Mouse (Mus musculus) lung, embryonic 15.5 days (tissue): ENCODE results near the gene Gpalpp1. TPM values are rescaled to one million over a fixed set of nuclear protein-coding genes. Genes with fewer than 3 reads are reported as not detected.
A peak's percentile ranks its signal among the peaks of the same experiment; 100 is the strongest.

Source experiments
- ATAC-seq: fragments of 200-750 bp; cut with Nextera tagmentation; 2 replicates; pipeline ENCODE4 v1.8.0; 2017; ENCODE audit warnings: moderate number of reproducible peaks, borderline replicate concordance; ENCODE audit not compliant: low FRiP score, low TSS enrichment; ENCODE audit errors: extremely low read depth
- H3K27ac ChIP-seq: fragments of 300-500 bp; sonication (generic); 2 replicates; pipeline ENCODE4 v1.5.1; 2015; ENCODE audit warnings: moderate library complexity, mild to moderate bottlenecking, inconsistent platforms
- H3K27me3 ChIP-seq: fragments of 300-500 bp; sonication (generic); 2 replicates; pipeline ENCODE4 v1.6.1; 2015; ENCODE audit warnings: inconsistent platforms
- H3K36me3 ChIP-seq: fragments of 300-500 bp; sonication (generic); 2 replicates; pipeline ENCODE4 v1.6.1; 2015; ENCODE audit warnings: inconsistent platforms
- H3K4me1 ChIP-seq: fragments of 300-500 bp; sonication (generic); 2 replicates; pipeline ENCODE4 v1.6.1; 2015; ENCODE audit warnings: inconsistent platforms
- H3K4me2 ChIP-seq: fragments of 300-500 bp; sonication (generic); 2 replicates; pipeline ENCODE4 v1.6.1; 2015; ENCODE audit warnings: inconsistent platforms, mild to moderate bottlenecking, moderate library complexity
- H3K4me3 ChIP-seq: fragments of 300-500 bp; sonication (generic); 2 replicates; pipeline ENCODE4 v1.5.1; 2015; ENCODE audit warnings: mild to moderate bottlenecking, inconsistent platforms
- H3K9ac ChIP-seq: fragments of 300-500 bp; sonication (generic); 2 replicates; pipeline ENCODE4 v1.6.1; 2015; ENCODE audit warnings: inconsistent platforms
- H3K9me3 ChIP-seq: fragments of 300-500 bp; sonication (generic); 2 replicates; pipeline ENCODE4 v1.6.1; 2016; ENCODE audit warnings: inconsistent platforms
- WGBS: fragments of 180-500 bp; shearing (Covaris S2); methylation state at CpG from one replicate; pipeline ENCODE4 v1.1.7; 2015; 5-methylcytosine and 5-hydroxymethylcytosine counted together
- polyA plus RNA-seq: library from polyadenylated mRNA; unstranded; fragments of >200 nt; fragmentation: Nextera tagmentation; extraction: Ambion mirVana; gene quantifications from 2 replicates; pipeline ENCODE4 v1.2.1, GENCODE M21; 2015

Gpalpp1 gene
- 12.1 and 12.5 TPM in 2 replicates for polyA plus RNA-seq

DNA sequence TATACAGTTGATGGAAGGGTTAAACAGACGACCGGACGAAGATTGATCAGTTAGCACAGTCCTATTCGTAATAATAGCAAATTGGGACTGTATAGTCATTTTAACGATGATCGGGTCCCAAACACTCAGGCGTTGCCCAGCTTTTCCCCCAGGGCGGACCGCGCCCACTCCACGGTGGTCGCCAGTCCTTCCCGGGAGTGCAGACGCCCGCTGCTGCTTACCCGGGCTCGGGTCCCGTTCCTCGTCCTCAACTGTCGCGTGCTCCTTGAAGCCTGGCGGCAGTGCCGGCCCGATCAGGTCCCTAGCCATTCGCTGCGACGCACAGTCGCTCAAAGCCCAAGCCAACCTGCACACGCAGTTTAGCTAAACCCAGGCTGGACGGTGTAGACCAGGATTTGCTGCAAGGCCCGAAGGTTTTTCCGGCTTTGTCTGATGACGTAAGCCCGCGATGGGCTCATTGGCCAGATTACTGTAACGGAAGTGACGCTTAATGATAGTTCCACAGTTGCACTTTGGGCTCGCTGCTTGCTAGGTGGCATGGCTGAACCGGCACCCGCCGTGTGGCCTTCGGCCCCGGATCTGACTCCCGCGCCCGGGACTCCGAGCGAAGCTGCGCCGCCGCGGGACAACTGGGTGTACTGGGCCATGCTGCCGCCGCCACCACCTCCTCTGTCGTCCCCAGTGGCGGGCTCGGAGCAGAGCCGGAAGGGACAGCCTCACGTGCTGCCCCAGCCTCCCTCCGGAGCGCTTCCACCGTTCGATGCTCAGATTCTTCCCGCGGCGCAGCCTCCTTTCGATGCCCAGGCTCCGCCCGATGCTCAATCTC is at the start of gene Gpalpp1, which contains the start of gene Nufip1:
TSS of gene Gpalpp1 (minus strand) at position 365 of the 826 bp plus-strand sequence.
TSS of gene Nufip1 (plus strand) at position 496 of the 826 bp plus-strand sequence.
- Histone ChIP-seq H3K36me3 (peaks cover 25% of the 10 kb centered on the region), H3K27me3 (no peaks in the 10 kb centered on the region), H3K9me3 (no peaks in the 10 kb centered on the region), H3K9ac (peak within 1 kb of the TSS; percentile 83), H3K4me2 (peak within 1 kb of the TSS; percentile 80), H3K27ac (peak within 1 kb of the TSS; percentile 85), H3K4me3 (peak within 1 kb of the TSS; percentile 89), H3K4me1 (peaks cover 22% of the 10 kb centered on the region)
- under 1% methylated on average over 69 of the region's 69 CpGs for WGBS
- peak; percentile 99 for ATAC-seq

- no peak overlapping the region for H3K4me3 ChIP-seq
- H3K36me3 ChIP-seq = no peaks in the 10 kb centered on the region
- 60% methylated on average over 5 of the region's 5 CpGs for WGBS
- peaks cover 7% of the 10 kb centered on the region for H3K4me1 ChIP-seq
- no peaks in the 10 kb centered on the region for H3K9me3 ChIP-seq
- no peak overlapping the region for H3K9ac ChIP-seq
- ATAC-seq = no peak
- no peak overlapping the region for H3K4me2 ChIP-seq
- no peak overlapping the region for H3K27ac ChIP-seq
- 0 out of 2 replicates have a peak, but pooled peaks cover under 1% of the 10 kb centered on the region for H3K27me3 ChIP-seq
Observed at GRCm38 (mm10) chr14:76158192-76158785, 47.7 kb upstream of the Gpalpp1 start.

DNA sequence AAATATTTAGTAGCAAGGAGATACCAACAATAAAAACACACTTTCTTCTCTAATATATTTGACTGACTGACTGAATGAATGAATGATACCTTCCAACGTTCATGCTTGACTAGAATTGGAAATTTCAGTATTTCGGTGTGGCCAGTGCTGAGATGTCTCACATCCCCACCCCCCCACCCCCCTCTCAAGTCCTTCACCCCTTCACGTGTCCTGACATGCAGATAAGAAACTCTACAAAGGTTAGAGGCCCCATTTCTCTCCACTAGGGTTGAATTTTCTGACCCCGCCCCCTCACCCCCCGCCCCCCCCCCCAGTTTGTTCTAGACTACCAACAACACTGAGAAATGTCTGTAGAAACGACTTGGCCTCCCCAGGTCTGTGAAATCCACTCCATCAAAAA is 43.3 kb upstream of the Gpalpp1 start:
- Histone ChIP-seq H3K9ac (no peak overlapping the region), H3K27ac (no peak overlapping the region), H3K4me2 (no peak overlapping the region; the same call in 1 of the 2 replicates), H3K9me3 (no peaks in the 10 kb centered on the region), H3K27me3 (no peaks in the 10 kb centered on the region), H3K4me3 (no peak overlapping the region), H3K4me1 (peaks cover 37% of the 10 kb centered on the region), H3K36me3 (no peaks in the 10 kb centered on the region)
- no peak for ATAC-seq
- WGBS = 17% methylated on average over 6 of the region's 6 CpGs

DNA sequence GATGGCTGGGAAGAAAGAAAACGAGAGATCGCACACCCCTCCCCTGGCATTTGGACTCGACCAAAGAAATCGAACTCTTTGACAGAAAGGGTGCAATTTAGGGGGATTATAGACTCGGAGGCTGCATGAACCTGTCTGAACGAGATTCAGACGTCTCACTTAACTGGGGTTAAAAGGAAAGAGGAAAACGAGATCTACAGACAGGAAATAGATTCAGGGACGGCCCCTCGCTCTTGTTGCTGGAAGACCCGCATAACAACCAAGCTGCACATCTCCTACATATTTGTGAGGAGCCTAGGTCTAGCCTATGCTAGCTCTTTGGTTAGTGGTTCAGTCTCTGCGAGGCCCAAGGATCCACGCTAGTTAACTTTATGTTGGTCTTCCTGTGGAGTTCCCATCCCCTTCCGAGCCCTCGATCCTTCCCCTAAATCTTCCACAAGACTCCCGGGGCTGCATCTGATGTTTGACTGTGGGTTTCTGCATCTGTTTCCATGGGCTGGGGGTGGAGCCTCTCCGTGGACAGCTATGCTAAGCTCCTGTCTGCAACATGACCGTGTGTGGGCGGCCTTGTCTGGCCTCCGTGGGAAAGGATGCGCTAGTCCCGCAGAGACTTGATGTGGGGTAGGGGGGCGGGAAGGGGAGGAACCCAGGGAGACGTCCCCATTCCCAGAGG is 42.6 kb upstream of the Gpalpp1 start:
- peak overlapping the region; percentile 99 for H3K27ac ChIP-seq
- H3K9ac ChIP-seq = peak overlapping the region; percentile 22; the same call in 1 of the 2 replicates
- ATAC-seq = peak; percentile 8; the same call in 1 of the 2 replicates
- no peaks in the 10 kb centered on the region for H3K36me3 ChIP-seq
- H3K27me3 ChIP-seq = no peaks in the 10 kb centered on the region
- peaks cover 37% of the 10 kb centered on the region for H3K4me1 ChIP-seq
- peak overlapping the region; percentile 61 for H3K4me3 ChIP-seq
- peak overlapping the region; percentile 71 for H3K4me2 ChIP-seq
- H3K9me3 ChIP-seq = no peaks in the 10 kb centered on the region
- 5% methylated on average over 24 of the region's 24 CpGs for WGBS

DNA sequence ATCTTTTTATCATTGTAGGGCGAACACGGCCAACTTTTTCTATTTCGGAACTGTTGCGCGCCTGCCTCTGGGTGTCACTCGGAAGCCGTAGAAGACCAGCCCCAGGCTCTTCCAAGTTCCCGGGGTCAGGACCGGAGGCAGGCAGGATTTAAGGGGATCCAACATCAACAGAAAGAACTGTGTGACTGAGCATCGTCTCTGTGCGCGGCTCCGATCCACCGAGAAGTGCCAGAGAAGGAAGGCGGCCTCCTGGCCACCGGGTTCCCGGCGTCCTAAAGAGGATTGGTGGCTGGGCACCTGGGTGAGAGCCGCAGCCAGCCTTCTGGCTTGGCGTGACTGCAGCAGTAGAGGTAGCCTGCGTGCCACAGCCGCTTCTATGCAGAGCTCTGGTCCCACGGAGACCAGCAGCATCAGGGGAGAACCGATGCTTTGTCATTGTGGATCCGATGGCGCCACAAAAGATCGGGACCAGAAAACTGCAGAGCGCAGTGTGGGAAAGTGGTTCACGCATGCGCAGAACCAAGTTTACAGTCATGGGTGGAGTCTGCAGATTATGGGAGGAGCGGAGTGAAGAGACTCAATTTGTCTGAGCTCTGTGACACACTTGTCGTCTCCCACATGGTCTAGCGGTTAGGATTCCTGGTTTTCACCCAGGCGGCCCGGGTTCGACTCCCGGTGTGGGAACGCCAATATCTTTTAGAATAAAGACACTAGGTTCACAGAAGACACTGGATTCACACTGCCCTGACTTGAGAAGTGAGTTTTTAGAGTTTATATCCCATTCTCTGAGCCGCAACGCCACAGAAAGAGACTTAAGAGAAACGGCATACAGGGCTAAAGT is 41.8 kb upstream of the Gpalpp1 start:
- Histone ChIP-seq H3K4me2 (peak overlapping the region; percentile 71), H3K27ac (peak overlapping the region; percentile 99), H3K4me1 (peaks cover 37% of the 10 kb centered on the region), H3K4me3 (peak overlapping the region; percentile 61), H3K9me3 (no peaks in the 10 kb centered on the region), H3K36me3 (no peaks in the 10 kb centered on the region), H3K27me3 (no peaks in the 10 kb centered on the region), H3K9ac (peak overlapping the region; percentile 84)
- peak; percentile 92 for ATAC-seq
- under 1% methylated on average over 41 of the region's 41 CpGs for WGBS

GRCm38 (mm10) chr14:76151820-76152161 is 41.2 kb upstream of the Gpalpp1 start:
- H3K9me3 ChIP-seq = no peaks in the 10 kb centered on the region
- under 1% methylated on average over 10 of the region's 10 CpGs for WGBS
- H3K27ac ChIP-seq = peak overlapping the region; percentile 99

DNA sequence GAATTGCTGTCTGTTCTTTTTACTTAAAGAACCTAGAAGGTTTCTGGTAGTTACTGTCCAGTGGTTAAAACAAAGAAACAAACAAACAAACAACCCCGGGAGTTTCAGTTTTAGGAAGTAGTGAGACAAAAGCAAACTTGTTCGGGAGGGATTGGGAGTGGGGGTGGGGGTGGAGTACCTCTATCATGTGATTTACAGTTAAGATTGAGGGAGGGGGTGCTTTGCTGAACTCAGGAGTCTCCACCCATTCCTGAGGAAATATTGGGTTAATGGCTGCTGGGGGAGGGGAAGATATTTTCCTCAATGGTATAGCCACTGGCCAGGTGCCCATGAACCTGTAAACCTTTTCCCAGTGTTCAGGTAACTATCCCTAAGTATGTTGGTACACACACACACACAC is 40.5 kb upstream of the Gpalpp1 start:
- no peaks in the 10 kb centered on the region for H3K9me3 ChIP-seq
- H3K9ac ChIP-seq = no peak overlapping the region
- no peaks in the 10 kb centered on the region for H3K36me3 ChIP-seq
- H3K4me1 ChIP-seq = peaks cover 34% of the 10 kb centered on the region
- H3K4me3 ChIP-seq = no peak overlapping the region
- H3K27ac ChIP-seq = no peak overlapping the region
- H3K27me3 ChIP-seq = no peaks in the 10 kb centered on the region
- ATAC-seq = no peak
- WGBS = 65% methylated on average over 2 of the region's 2 CpGs
- H3K4me2 ChIP-seq = no peak overlapping the region

More at GRCm38 (mm10) chr14:76151820-76152161, 41.2 kb upstream of the Gpalpp1 start:
- Histone ChIP-seq H3K36me3 (no peaks in the 10 kb centered on the region), H3K4me3 (peak overlapping the region; percentile 61), H3K4me1 (peaks cover 34% of the 10 kb centered on the region), H3K9ac (peak overlapping the region; percentile 84), H3K27me3 (no peaks in the 10 kb centered on the region), H3K4me2 (peak overlapping the region; percentile 71)
- no peak for ATAC-seq

DNA sequence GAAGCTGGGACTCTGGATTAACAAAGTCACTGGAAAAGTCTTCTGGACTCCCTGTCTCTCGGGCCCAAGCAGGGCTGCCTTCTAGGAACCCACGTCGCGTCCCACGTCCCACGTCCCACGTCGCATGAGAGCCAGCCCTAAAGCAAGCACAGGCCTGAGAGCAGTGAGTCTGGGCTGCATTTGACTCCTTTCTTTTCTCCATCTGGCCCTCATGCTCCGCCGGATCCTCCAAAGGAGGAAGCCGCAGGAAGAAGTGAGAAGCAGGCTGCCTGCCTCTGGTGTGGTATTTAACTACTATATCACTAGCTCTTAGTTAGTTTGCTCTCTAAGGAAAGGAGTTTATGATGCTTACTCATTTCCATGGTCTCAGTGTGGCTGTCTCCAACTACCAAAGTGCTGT is 39.9 kb upstream of the Gpalpp1 start:
- Histone ChIP-seq H3K27ac (peak overlapping the region; percentile 46; the same call in 1 of the 2 replicates), H3K9me3 (no peaks in the 10 kb centered on the region), H3K36me3 (no peaks in the 10 kb centered on the region), H3K4me3 (no peak overlapping the region), H3K4me1 (peaks cover 34% of the 10 kb centered on the region), H3K27me3 (no peaks in the 10 kb centered on the region), H3K4me2 (peak overlapping the region; percentile 48; the same call in 1 of the 2 replicates), H3K9ac (no peak overlapping the region)
- WGBS = 75% methylated on average over 11 of the region's 11 CpGs
- ATAC-seq = no peak

DNA sequence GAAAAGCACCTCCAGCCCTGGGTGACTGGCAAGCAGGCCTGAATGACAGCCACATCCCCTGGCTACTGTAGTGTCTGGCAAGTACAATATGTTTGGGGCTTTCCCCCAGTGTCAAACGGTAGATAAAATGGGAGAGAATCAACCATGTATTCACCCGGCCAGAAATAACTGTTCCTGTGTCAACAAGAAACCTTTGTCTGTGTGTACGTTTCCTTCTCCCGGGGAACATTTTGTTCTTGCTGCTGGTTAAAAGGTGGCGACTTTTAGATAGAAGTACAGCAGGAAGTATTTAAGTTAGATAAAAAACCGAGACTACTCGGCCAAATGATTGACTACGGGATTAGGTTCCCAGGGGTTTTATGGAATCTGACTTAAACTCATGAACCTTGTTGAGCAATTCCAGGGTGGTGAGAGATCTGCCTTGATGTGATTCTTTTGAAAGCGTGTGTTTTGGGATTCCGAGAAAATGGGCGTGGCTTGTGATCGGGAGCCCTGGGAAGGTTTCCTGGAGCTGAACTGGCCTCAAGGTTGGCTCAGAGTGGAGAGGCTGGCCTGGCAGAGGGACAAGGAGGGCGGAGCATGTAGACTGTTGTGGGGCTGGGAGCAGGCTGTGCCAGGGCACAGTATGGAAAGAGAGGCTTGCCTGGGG is 39.1 kb upstream of the Gpalpp1 start:
- Histone ChIP-seq H3K4me1 (peaks cover 34% of the 10 kb centered on the region), H3K4me2 (peak overlapping the region; percentile 48), H3K9me3 (no peaks in the 10 kb centered on the region), H3K27me3 (no peaks in the 10 kb centered on the region), H3K27ac (peak overlapping the region; percentile 46), H3K36me3 (no peaks in the 10 kb centered on the region), H3K9ac (peak overlapping the region; percentile 21), H3K4me3 (peak overlapping the region; percentile 36)
- WGBS = 11% methylated on average over 13 of the region's 13 CpGs
- peak; percentile 58; the same call in 1 of the 2 replicates for ATAC-seq

GRCm38 (mm10) chr14:76148294-76148693 is 37.7 kb upstream of the Gpalpp1 start:
- 73% methylated on average over 10 of the region's 10 CpGs for WGBS
- no peak overlapping the region for H3K4me2 ChIP-seq
- H3K9ac ChIP-seq = no peak overlapping the region
- H3K4me3 ChIP-seq = no peak overlapping the region
- H3K27ac ChIP-seq = no peak overlapping the region
- peaks cover 30% of the 10 kb centered on the region for H3K4me1 ChIP-seq
- no peaks in the 10 kb centered on the region for H3K9me3 ChIP-seq
- no peaks in the 10 kb centered on the region for H3K36me3 ChIP-seq
- ATAC-seq = no peak
- no peaks in the 10 kb centered on the region for H3K27me3 ChIP-seq

DNA sequence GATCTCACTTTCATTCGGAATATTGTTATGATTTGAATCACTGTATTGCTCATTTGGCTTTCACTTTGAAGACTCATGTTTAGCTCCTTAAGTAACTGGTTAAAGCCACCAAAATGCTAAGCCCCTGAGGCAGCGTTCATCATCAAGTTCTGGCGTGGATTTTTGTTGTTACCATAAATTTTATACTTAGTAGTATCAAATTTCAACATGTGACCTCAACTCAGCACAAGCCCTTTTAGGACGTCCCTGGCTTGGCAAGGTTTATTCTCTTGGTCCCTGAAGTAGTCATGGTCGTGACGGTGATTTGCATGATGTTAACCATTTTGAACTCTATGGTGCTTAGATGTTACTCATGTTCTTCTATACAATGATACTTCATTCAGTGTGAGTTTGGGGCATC is 36.5 kb upstream of the Gpalpp1 start:
- WGBS = 60% methylated on average over 6 of the region's 6 CpGs
- no peak overlapping the region for H3K4me3 ChIP-seq
- H3K27ac ChIP-seq = no peak overlapping the region
- H3K4me1 ChIP-seq = peaks cover 26% of the 10 kb centered on the region
- H3K36me3 ChIP-seq = no peaks in the 10 kb centered on the region
- ATAC-seq = no peak
- H3K27me3 ChIP-seq = no peaks in the 10 kb centered on the region
- H3K9me3 ChIP-seq = no peaks in the 10 kb centered on the region
- no peak overlapping the region for H3K9ac ChIP-seq
- no peak overlapping the region for H3K4me2 ChIP-seq
